Mouse (Mus musculus) 416B (cell line): ENCODE results near the gene Nxn.
"Not testable (repeated sequence)": the region's sequence is repeated elsewhere in the genome, so short reads cannot be mapped to it uniquely, and the experiment has no call there.

Source experiments
- DNase-seq: peaks from one replicate; pipeline ENCODE4 v3.0.0; 2011; ENCODE audit warnings: low read depth

Nxn gene

GRCm38 (mm10) chr11:76213841-76214240 lies 185.1 kb downstream of the Nxn start:
- DNase-seq, result no peak

- DNase-seq, result not testable (repeated sequence)
These were observed 187.3 kb downstream of the Nxn start for GRCm38 (mm10) chr11:76211595-76211994.

- no peak for DNase-seq
These were observed 188.5 kb downstream of the Nxn start for GRCm38 (mm10) chr11:76210228-76210985.
